Mouse (Mus musculus): ENCODE measurements around the gene Eif3d.
A peak's percentile ranks its signal among the peaks of the same experiment; 100 is the strongest.

Eif3d gene

DNA sequence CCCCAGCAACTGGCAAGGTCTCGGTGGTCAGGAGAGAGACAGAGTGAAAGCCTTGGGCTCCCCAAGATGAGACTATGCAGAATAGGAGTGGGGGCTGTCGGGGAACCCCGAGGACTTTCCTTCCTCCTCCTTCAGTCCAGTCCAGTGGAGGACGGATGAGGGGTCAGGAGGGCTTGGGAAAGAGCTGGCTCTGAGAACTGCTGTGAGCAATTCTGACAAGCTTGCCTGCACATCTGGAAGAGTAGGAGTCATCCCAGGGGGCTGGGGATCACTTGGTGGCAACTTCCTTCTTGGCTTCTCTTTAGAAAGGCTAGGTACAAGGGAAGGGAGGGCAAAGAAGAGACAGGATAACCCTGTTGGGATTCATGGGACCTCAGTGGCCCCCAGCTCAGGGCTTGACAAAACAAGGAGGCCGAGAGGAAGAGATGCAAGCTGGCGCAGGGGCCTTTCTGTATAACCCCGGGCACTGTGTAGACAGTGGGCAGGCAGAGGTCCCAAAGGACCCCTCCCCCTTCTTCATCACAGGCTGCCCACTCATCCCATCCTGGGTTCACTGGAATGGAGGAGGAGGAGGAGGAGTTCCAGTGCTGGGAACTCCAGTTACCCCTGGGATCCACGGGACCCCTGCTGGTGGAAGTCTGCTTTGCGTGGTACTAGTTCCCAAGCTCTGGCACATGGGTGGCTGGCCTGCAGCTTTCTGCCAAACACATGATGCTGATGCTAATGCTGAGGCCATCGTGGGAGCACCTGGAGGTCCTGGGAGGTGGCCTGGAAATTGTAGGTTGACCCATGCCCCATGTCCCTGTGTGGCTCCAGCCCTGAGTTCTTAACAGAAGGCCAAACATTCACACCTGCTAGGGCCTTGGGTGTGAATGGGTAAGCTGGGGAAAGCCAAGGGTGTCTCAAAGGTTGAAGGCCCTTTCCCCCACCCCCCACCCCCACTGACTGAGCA, 49.8 kb downstream of the Eif3d start:
- DNase-seq (ENCODE audit: low read depth in 1 of 2, low spot score in 2 of 2), result no peak

DNA sequence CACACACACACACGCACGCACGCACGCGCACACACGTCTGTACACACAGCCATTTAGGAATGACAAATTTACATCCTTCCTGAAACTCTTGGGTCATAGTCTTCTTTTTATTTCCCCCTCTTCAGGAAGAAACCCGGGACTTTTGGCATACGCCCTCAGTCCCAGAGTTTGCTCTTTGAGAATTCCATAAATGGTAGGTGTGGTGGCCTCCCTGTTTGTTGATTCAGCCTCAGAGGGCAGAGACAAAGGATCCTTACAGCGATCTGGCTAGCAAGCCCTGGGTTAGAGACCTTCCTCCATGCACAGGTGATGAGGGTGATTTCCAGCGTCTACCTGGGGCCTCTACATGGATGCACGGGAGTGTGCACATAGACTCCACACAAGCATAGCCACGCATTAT, 51.2 kb downstream of the Eif3d start:
- no peak for DNase-seq (ENCODE audit: low read depth in 1 of 2, low spot score in 2 of 2)

DNA sequence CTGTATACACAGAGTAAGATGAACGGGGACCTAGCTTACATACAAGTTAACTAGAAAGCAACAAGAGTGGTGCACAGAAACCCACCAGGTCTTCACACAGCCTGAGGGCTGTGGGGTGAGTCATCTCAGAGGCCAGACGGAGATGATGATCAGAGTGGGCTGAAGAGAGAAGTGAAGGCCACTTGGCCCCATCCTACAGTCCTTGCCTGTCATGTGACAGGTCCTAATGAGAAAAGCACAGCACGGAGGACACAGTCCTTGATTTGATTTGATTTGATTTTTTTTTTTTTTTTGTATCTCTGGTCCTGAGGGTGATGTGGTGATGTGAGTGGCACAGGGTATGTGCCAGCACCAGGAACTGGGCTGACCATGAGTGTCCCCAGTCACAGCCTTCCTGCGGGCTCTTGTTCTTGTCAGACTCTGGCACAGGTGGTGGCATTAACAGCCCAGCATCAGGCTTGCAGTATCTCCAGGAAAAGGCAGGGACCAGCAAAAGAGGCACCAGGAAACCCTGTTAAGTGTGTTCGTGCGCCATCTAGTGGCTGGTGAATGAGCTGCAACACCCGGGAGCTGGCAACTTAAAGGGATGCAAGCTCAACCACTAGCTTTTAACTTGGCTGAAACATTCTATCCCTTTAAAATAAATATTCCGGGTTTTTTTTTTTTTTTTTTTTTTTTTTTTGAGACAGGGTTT, 53.6 kb downstream of the Eif3d start:
- peak; percentile 59 to 80 for DNase-seq (ENCODE audit: low read depth in 1 of 2, low spot score in 2 of 2)

GRCm38 (mm10) chr15:77915287-77915686, 55.3 kb downstream of the Eif3d start:
- DNase-seq (ENCODE audit: low read depth in 1 of 2, low spot score in 2 of 2), result no peak

GRCm38 (mm10) chr15:77914507-77914906, 56.1 kb downstream of the Eif3d start:
- DNase-seq (ENCODE audit: low read depth in 1 of 2, low spot score in 2 of 2), result no peak

DNA sequence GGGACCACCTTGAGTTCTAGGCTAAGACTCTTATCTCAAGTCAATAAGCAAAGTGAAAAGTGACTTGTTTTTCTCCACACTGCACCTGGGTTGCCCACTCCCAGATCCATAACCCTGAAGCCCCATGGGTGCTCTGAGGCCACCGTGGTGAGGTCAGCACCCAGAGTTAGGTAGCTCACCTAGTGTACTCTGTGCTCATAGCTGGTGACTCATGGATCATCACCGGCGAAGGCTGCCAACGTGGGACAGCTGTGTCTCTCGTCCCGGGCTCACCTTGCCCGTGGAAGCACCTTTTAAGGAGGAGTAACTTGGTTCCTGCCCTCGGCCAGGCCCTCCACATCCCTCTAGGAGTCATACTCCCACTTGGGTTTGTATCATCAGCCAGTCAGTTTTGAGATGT, 57.6 kb downstream of the Eif3d start:
- no peak for DNase-seq (ENCODE audit: low read depth in 1 of 2, low spot score in 2 of 2)

DNA sequence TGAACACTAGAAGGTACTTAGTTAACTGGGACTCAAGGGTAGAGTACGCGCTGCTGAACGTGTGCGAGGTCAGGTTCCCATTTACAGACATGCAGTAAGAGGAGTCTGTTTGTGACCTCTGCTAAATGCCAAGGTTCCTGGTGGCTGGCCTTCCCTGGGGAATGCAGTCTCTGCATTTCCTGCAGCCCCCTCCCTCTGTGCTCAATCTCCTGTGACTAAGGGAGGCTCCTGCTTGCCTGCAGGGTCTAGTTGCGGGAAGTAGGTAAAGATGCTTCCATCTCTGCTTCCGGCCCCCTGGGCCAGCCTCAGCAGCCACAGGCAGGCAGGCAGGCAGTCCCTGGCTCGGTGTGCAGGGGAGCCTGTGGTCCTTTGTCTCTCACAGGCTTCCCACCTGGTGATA, 58.0 kb downstream of the Eif3d start:
- DNase-seq (ENCODE audit: low read depth in 1 of 2, low spot score in 2 of 2), result no peak

DNA sequence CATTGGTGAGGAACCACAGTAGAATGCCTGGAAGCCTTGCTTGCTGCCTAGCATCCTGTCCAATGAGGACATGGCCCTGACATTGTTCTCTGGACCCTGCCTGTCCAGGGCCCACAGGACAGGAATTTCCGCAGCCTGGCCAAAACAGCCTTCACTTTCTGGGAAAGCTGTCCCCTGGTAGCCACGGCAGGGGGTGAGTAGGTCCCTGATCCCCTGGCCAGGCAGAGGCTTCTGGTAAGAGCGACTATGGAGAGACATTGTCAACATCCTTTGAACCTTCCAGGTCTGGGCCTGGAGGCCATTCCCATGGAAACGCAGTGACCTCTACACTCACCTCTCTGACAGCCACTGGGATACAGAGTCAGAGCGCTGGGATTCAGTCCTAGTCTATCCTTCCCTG, 58.6 kb downstream of the Eif3d start:
- no peak for DNase-seq (ENCODE audit: low read depth in 1 of 2, low spot score in 2 of 2)

DNA sequence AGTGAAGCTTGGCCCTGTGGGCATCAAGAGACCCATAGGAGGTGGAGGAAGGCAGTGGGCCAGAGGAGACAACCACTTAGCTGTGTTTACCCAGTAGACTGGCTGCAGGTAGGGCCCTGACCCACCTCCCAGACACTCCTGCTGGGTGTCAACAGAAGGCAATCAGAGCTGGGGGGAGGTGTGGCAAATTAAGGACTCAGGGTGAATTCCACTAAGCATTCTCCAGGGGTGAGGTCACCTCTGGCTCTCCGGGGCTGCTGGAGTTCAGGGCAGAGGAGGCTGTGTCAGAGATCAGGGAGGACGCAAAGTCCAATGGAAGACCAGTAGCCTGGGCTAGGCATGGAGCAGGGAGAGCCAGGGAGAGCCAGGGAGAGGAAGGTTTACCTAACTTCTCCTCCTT, 59.5 kb downstream of the Eif3d start:
- DNase-seq (ENCODE audit: low read depth in 1 of 2, low spot score in 2 of 2), result no peak
